In genomic region chr7:30550603-30551002, GRCm38 (mm10) we compare ENCODE assay signal across 21 mouse cellular contexts. TPM values are rescaled to one million over a fixed set of nuclear protein-coding genes. Genes with fewer than 3 reads are reported as not detected.
A peak's percentile ranks its signal among the peaks of the same experiment; 100 is the strongest.
DNase-seq lines count a peak whose midpoint lies in the region; ATAC-seq lines count a peak whose summit lies in the region.
"Had no signal": no experiment of that assay in that cellular context is flagged by ENCODE, and none has a peak within 500 bp of the region (broad histone marks: within the 10 kb centered on the region; RNA-seq: fewer than 3 reads in every experiment).

No protein-coding gene starts in this region.

- DNase-seq in cerebellum, adult 9-10 months, result peak; percentile 53
- peak; percentile 91 for DNase-seq in heart, adult 11 months
- no peak for DNase-seq in heart, postnatal 4 days
- no peak for DNase-seq in thymus, postnatal 25 days
- DNase-seq: adrenal gland, adult 8-10 months; B cell, adult 2 months; cerebellum, adult 2 months; gastrocnemius, postnatal 10 days; heart, adult 2 months; heart, postnatal 14 days had no signal

- 0 out of 2 replicates have a peak overlapping the region, but pooled peaks have one; percentile 4 for H3K27ac ChIP-seq in limb, embryonic 12.5 days
- H3K27ac ChIP-seq: heart, adult 2 months had no signal

- no peaks in the 10 kb centered on the region for H3K9me3 ChIP-seq in megakaryocyte, embryonic 14.5 days
- no peaks in the 10 kb centered on the region for H3K9me3 ChIP-seq in limb, embryonic 12.5 days
- H3K9me3 ChIP-seq: embryonic facial prominence, embryonic 13.5 days; G1E; heart, embryonic 15.5 days; hindbrain, embryonic 10.5 days had no signal

- peaks cover 38% of the 10 kb centered on the region for H3K4me1 ChIP-seq in megakaryocyte, embryonic 14.5 days
- H3K4me1 ChIP-seq in limb, embryonic 12.5 days (replicated peaks), result peaks cover 13% of the 10 kb centered on the region

- WGBS in limb, embryonic 12.5 days, result 89% methylated on average over 1 of the region's 1 CpGs

- H3K36me3 ChIP-seq in megakaryocyte, embryonic 14.5 days (replicated peaks; ENCODE audit: low read length), result peaks cover 59% of the 10 kb centered on the region
- peaks cover 48% of the 10 kb centered on the region for H3K36me3 ChIP-seq in limb, embryonic 12.5 days

- ATAC-seq in cerebellum, adult (ENCODE audit: insufficient number of reproducible peaks, low FRiP score, low TSS enrichment), result no peak
- no peak for ATAC-seq in megakaryocyte, adult 5-6 weeks (ENCODE audit: poor library complexity, severe bottlenecking)
- ATAC-seq in limb, embryonic 12.5 days (ENCODE audit: insufficient number of reproducible peaks, insufficient read depth, low FRiP score, low TSS enrichment, low read depth), result no peak
- ATAC-seq: CD4-positive, CD25-positive, alpha-beta regulatory T cell, adult 4 months; forebrain, embryonic 14.5 days had no signal

- H3K4me2 ChIP-seq in limb, embryonic 12.5 days, result no peak overlapping the region

- no peaks in the 10 kb centered on the region for H3K27me3 ChIP-seq in megakaryocyte, embryonic 14.5 days (replicated peaks)
- H3K27me3 ChIP-seq in limb, embryonic 12.5 days, result no peaks in the 10 kb centered on the region
- H3K27me3 ChIP-seq: embryonic facial prominence, embryonic 13.5 days; heart, embryonic 15.5 days had no signal

- peak overlapping the region; percentile 5 for H3K4me3 ChIP-seq in megakaryocyte, embryonic 14.5 days (replicated peaks)
- no peak overlapping the region for H3K4me3 ChIP-seq in limb, embryonic 12.5 days (replicated peaks)
- H3K4me3 ChIP-seq: heart, adult 2 months had no signal

- H3K9ac ChIP-seq in limb, embryonic 12.5 days (replicated peaks), result no peak overlapping the region
- H3K9ac ChIP-seq: embryonic facial prominence, embryonic 13.5 days; heart, embryonic 15.5 days; hindbrain, embryonic 14.5 days had no signal

RNA-seq across cellular contexts. Expression of gene Hspb6, which starts 1.4 kb away (rescaled TPM):
- 100 to 1,000 TPM; 279 to 308 TPM for total RNA-seq in heart, postnatal 4 days (2021)
- 6.0 and 17.2 TPM in 2 replicates for polyA plus RNA-seq in megakaryocyte, embryonic 14.5 days (2012; ENCODE audit: insufficient read depth, low replicate concordance)
- total RNA-seq in megakaryocyte, adult 5-6 weeks (2015), result 10.7 and 11.0 TPM in 2 replicates
- 3.8 and 5.2 TPM in 2 replicates for total RNA-seq in megakaryocyte, adult 5-6 weeks (2017)
- polyA plus RNA-seq in limb, embryonic 12.5 days (2016; fragmentation: Nextera tagmentation; extraction: Ambion mirVana), result 9.5 and 10.9 TPM in 2 replicates

RNA-seq across cellular contexts. Expression of gene Proser3, which starts 1.5 kb away (rescaled TPM):
- 1 to 10 TPM; 5.2 to 7.8 TPM for total RNA-seq in heart, postnatal 4 days (2021)
- polyA plus RNA-seq in megakaryocyte, embryonic 14.5 days (2012; ENCODE audit: insufficient read depth, low replicate concordance), result 11.6 and 51.8 TPM in 2 replicates
- total RNA-seq in megakaryocyte, adult 5-6 weeks (2015), result 3.6 and 6.6 TPM in 2 replicates
- 2.4 and 2.6 TPM in 2 replicates for total RNA-seq in megakaryocyte, adult 5-6 weeks (2017)
- polyA plus RNA-seq in limb, embryonic 12.5 days (2016; fragmentation: Nextera tagmentation; extraction: Ambion mirVana), result 15.3 and 16.0 TPM in 2 replicates

RNA-seq across cellular contexts. Expression of gene Lin37, which starts 9.0 kb away (rescaled TPM):
- total RNA-seq in heart, postnatal 4 days (2021), result 10 to 100 TPM; 14.8 to 17.1 TPM
- 49.3 and 62.3 TPM in 2 replicates for polyA plus RNA-seq in megakaryocyte, embryonic 14.5 days (2012; ENCODE audit: insufficient read depth, low replicate concordance)
- total RNA-seq in megakaryocyte, adult 5-6 weeks (2015), result 54.7 and 64.1 TPM in 2 replicates
- 13.0 and 22.4 TPM in 2 replicates for total RNA-seq in megakaryocyte, adult 5-6 weeks (2017)
- polyA plus RNA-seq in limb, embryonic 12.5 days (2016; fragmentation: Nextera tagmentation; extraction: Ambion mirVana), result 45.4 and 51.5 TPM in 2 replicates

RNA-seq across cellular contexts. Expression of gene U2af1l4, which starts 12.5 kb away (rescaled TPM):
- total RNA-seq in heart, postnatal 4 days (2021), result 10 to 100 TPM; 70.5 to 72.7 TPM
- 52.8 and 64.1 TPM in 2 replicates for polyA plus RNA-seq in megakaryocyte, embryonic 14.5 days (2012; ENCODE audit: insufficient read depth, low replicate concordance)
- 15.2 and 19.6 TPM in 2 replicates for total RNA-seq in megakaryocyte, adult 5-6 weeks (2015)
- total RNA-seq in megakaryocyte, adult 5-6 weeks (2017), result 63.3 and 69.7 TPM in 2 replicates
- 87.8 and 89.9 TPM in 2 replicates for polyA plus RNA-seq in limb, embryonic 12.5 days (2016; fragmentation: Nextera tagmentation; extraction: Ambion mirVana)

RNA-seq across cellular contexts. Expression of gene Gm49396, which starts 12.5 kb away (rescaled TPM):
- 1 to 10 TPM; 2.1 to 3.1 TPM for total RNA-seq in heart, postnatal 4 days (2021)
- 0.70 TPM in 1 of 2 replicates, not detected in the other for polyA plus RNA-seq in megakaryocyte, embryonic 14.5 days (2012; ENCODE audit: insufficient read depth, low replicate concordance)
- 1.0 and 2.1 TPM in 2 replicates for total RNA-seq in megakaryocyte, adult 5-6 weeks (2015)
- 3.6 and 3.8 TPM in 2 replicates for total RNA-seq in megakaryocyte, adult 5-6 weeks (2017)
- polyA plus RNA-seq in limb, embryonic 12.5 days (2016; fragmentation: Nextera tagmentation; extraction: Ambion mirVana), result 16.3 and 18.5 TPM in 2 replicates

Comparison
In these comparisons a context has a peak if more than half of its experiments do, and no peak if none do; other contexts are left out.
1. DNase-seq: peak in cerebellum, adult 9-10 months (single experiment) and heart, adult 11 months (single experiment); none in heart, postnatal 4 days (single experiment) and thymus, postnatal 25 days (single experiment).
2. RNA of gene Hspb6, which starts 1.4 kb away (total RNA-seq): 279 to 308 TPM in heart, postnatal 4 days; 3.8 to 11.0 TPM in megakaryocyte, adult 5-6 weeks; every median in the first group is over 10 times any median in the second.